Mouse (Mus musculus) frontal cortex, postnatal 25 days (tissue): Measurements from ENCODE around the gene Hes3.
A peak's percentile ranks its signal among the peaks of the same experiment; 100 is the strongest.

Experiments
- DNase-seq, 2 experiments: peaks; one replicate each; pipeline ENCODE4 v3.0.0; 2022; ENCODE audit warnings: low spot score in 2 of 2

Gene Hes3

DNA sequence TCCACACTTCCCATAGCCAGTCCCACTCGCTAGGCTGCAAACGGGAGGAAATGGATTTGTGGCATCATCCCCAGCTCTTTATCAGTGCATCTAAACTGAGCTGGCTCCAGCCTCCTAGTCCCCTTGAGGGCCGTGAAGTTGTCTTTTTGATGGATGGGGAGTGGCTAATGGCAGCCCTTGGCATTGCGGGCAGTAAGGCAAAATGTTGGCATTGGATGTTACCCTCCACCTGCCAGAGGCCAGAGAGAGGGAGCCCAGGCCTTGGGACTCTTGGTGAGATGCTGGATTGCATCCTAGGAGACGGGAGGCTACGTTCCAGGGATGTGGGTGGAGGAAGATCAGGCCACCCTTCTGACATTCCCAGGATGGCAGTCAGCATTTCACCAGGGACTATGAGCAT is 14.5 kb upstream of the Hes3 start:
- DNase-seq, result no peak

DNA sequence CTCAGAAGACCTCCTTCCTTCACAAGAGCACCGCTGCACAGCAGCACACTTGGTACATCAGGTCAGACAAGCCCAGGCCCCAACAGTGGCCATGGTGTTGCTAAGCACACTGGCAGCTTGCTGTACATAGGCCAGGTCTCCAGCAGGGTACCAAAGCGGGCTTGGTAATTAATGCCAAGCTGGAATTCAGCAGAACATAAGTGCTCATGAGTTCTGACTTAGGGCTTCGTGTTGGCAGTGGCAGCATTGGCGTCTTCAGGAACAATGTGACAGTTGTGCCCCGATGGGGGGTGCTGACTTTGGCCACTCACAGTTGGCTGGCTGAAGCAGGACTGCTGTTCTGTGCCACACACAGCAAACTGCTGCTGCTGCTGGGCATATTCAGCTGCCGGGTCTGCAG is 13.2 kb upstream of the Hes3 start:
- no peak for DNase-seq

DNA sequence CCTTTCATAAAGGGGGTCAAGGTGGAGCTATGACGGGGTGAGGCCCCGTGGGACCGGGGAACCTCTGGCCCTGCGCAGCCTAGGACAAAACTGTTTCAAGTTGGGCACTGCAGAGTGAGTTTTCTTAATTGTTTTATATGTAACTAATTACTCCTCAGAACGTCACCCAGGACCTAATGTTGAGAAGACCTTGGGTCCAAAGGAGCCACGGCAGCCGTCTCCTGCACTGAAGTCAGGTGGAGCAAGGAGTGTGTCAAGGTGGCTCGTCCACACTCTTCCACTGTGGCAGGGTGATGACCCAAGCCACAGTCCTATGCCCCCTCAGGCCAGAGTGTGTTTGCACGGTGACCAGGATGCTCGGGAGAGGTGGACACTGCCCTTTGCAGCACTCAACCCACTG is 11.7 kb upstream of the Hes3 start:
- DNase-seq, result no peak

DNA sequence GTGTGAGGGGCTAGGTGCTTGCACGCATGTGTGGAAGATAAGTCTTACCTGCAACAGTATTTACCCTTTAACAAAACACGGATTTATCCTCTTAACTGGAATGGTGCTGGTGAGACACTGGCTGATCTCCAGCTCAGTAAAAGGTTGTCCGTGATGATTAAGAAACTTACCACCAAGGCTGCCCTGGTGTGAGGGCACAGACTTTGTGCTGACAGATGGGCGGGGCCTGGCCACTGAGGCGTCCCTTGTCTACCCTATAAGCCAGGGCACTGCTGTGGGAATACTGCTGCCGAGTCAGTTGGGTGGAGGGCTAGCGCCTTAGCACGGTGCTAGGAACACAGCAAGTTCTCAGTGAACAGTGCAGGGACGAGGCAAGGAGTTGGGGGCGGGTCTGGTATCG is 10.6 kb upstream of the Hes3 start:
- no peak for DNase-seq

DNA sequence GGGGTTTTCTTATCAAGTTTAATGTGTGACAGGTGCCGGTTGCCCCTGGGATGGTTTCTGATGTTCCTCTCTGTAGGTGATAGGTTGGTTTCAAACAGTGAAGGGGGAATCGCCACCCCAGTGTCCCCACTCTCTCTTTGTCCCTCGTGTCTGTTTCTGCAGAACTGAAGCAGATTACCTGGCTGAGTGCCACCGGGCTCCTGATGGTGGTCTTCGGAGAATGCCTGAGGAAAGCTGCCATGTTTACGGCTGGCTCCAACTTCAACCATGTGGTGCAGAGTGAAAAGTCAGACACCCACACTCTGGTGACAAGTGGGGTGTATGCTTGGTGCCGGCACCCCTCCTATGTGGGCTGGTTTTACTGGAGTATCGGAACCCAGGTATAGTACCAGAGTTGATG is 8.9 kb upstream of the Hes3 start:
- DNase-seq, result no peak

DNA sequence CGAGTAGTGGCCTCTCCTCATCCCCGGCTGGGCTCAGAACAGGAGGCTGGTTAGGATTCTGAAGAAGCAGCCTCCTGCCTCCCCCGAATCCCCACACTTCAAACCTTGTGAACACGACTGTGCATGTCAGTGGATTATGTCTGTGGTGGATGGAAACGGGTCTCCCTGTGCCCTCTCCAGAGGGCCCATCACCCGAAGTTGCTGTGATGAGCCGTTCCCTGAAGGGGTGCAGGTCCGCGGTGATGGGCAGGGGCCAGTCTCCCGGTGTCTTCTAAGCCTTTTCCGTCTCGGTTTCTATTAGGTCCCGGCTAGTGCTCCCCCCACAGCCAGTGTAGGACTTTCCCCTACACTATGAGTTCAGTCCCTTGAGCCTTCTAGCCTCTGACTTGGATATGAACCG is 7.4 kb upstream of the Hes3 start:
- DNase-seq, result no peak

DNA sequence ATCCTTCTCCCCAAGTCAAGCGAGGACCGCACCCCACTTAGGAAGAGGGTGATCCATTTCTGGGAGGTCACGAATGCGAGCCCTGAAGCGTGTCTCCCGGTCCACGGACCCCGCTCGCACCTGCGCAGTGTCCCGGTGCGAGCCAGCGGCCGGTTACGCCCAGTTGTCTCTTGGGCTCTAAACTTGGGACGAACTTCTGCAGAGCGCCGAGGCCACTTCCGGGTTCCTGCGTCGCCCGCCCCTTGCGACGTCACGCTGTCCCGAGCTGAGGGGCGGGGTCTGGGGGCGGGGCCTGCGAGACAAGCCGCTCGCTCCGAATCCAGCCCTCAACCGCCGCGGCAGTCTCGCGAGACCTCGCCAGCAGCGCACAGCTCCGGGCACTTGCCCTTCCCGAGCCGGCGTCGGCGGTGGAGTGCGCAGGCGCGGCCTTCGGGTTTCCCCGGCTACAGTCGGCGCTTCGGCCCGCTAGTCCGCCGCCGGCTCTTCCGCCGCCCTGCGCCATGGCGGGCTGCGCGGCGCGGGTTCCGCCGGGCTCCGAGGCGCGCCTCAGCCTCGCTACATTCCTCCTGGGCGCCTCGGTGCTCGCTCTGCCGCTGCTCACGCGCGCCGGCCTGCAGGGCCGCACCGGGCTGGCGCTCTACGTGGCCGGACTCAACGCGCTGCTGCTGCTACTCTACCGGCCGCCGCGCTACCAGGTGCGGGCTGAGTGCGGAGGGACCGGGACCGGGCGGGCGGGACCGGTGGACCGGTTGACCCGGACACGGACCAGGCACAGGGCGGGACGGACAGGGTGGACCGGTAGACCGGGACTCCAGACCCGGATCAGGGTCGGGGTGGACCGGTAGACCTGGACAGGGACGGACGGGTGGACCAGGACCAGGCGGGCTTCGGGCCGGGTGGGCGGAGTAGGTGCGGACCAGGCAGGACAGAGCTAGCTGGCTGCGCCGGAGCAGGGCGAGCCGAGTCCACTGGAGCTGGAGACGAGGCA is 5.7 kb upstream of the Hes3 start, which contains the start of gene Icmt:
Gene Icmt, plus strand, starts transcription at position 354 of the 988 bp plus-strand sequence.
- peak; percentile 97 to 98 for DNase-seq

DNA sequence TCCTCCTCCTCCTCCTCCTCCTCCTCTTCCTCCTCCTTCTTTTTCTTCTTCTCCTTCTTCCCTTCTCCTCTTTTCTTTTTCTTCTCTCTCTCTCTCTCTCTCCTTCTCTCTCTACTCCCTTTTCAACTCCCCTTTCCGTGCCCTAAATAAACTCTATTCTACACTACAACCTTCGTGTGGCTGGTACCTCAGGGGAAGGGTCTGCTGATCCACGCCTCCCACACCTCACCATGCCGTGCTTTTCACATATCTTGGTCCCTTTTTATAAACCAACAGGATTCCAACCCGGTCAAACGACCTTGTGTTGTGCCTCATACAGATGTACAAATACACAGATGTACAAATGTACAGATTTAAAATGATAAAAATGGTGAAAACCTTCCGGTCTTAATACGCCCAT is 4.9 kb upstream of the Hes3 start:
- DNase-seq, result no peak

DNA sequence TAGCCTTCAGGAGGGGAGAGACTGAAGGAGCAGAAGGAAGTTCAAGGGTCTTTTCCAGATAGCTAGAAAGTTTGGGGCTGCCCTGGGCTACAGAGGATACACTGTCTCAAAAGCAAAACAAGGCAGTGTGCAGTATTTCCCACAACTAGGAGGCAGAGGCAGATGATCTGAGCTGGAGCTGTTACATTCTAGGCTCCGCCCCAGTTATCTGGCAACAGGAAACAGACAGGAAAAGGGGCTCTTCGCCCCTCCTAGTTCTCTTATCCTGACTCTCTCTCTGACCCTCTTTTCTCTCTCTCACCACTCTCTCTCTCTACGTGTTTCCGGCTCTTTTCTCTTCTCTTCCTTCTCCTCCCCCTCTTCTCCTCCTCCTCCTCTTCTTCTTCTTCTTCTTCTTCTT is 4.5 kb upstream of the Hes3 start:
- DNase-seq, result no peak

DNA sequence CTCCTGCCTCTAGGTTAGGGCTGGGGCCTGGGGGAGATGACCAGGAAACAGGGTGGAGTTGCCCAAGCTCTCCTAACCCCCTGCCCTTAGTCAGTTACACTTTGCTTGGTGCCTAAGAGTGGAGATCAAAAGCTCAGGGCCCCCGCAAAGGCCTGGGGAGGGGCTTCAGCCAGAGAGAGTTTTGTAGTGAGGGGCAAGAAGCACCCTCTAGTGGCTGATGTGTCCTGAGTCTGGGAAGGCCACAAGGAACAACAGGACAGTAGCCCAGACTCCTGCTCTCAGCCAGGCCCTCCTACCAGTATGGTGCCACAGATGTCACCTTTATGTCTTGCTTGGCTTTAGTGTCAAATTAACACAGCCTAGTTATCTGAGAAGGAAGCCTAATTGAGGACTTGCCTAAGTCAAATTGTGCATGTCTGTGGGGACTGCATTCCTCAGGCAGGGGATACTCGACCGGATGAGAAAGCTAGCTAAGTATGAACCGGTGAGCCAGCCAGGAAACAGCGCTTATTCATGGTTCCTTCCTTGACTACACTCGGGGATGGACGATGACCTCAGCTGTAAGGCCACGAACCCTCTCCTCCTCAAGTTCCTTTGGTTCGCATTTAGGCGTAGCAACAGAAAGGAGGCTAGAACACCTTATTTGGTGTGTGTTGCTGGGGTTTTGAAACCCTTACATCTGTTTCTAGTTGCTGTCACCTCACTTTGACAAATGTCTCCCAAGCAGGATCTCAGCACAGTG is 2.9 kb upstream of the Hes3 start:
- DNase-seq, result no peak

DNA sequence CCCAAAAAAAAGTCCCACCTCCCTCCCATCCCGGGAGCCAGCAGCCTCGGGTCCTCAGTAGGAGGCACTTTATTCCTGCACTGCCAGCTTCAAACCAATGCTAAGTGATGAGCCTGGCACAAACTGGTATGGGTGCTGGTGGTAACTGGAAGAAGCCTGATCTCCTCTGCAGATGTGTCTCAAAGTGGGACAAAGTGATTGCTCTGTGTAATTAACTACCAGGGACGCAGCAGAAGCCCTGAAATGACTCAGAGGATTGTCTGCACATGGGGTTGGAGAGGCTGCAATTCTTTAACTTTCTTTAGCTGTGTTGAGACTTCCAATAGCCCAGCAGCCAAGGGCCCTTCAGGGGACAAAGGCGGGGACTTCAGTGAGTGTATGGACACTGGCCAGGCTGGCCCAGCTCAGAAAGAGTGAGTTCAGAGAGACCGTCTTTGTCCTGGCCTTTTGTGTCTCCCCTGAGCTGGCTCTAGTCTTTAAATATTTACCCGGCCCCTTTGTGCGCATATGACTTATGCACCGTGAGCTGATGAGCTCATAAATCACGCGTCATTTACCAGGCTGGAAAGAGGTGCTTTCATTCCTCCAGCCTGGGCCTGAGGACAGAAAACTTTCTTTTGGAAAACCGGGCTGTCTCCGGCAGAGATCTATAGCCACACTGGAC is 772 bp upstream of the Hes3 start:
- DNase-seq, result no peak

DNA sequence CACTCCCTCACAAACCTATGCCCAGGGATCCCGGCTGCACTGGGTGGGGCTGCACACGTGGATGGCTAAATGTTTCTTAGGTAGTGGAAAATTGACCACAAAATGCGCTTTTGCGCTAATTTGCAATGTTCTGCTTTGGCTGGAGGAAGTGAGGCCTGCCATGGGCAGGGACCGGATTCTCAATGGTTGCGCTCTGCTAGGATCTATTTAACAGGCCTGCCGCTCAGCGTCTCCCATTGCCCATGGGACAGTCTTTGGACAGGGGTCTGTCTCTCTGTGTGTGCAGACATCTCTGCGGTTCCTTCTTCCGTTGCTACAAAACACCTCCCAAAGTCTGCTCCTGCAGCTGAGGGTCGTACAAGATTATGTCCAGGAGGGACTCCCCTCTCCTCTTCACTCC is 471 bp downstream of the Hes3 start:
- no peak for DNase-seq

DNA sequence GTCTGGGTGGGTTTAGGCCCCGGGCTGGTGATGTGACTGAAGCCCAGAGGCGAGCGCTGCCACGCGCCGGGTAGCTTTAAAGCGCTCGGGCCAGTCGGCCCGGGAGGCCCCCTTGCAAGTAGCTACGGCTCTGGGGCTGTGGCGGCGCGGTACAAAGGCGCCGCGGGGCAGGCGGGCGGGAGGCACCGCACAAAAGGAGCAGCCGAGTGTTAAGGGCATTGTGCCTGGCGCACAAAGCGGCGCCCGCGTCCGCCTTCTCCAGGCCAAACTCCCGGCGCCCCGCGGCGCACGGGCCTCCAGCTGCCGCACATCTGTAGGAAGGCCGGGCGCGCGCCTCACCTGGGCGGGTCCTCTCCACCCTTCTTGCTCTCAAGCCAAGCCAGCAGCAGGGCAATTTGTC is 1.1 kb downstream of the Hes3 start:
- DNase-seq, result no peak

DNA sequence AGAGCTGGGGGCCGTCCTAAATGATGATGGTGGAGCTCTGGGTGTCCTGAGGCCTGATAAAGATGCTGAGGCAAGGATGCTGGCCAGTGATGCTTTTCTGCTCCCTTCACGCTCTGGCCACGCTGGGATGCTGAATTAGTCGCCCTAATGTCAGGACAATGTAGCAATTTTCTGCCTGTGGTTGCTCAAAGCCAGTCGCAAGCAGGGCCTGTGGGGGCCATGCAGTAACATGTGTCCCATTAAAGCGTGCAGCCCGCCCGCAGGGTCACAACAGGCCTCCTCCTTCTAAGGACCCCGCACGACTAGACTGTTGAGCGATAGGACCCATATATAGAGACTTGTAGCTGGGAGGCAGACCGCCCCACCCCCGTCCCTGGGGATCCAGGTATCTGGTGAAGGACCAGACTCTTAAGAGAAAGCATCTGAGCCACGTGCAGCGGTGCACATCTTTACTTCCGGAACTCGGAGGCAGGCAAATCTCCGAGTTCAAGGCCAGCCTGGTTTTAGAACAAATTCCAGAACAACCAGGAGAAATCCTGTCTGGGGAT is 3.0 kb downstream of the Hes3 start:
- no peak for DNase-seq

DNA sequence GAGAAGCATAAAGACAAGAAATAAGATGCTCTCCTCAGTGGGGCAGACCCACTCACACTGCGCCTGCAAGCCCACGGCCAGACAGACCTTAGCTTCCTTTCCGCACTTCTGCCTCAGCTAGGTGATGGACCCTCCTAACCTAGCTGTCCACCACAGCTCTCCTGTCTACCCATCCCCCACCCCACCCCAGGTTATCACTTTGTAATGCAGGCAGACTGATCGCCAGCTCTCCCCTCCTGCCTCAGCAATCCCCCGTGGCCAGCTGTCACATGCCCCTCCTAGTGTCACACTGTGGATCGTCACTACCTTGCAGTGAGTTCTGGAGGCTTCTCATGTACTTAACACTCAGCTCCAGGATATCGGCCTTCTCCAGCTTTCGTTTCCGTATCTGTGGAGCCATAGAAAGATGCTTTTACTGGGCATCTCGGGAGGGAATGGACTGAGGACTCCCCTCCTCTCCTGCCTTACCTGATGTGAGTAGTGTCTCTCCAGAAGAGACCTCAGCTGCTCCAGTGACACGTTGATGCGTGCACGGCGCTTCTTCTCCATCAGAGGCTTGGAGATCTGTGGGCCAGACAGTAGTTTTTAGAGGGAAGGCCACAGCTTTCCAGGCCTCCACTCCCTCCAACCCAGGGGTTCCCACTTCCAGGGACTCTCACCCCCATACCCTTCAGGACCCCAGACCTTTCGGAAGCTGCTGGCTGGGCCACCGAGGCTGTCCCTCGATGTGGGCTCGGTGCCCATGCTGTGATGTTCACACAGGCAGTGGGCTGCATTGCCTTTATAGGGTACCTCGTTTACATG is 3.9 kb downstream of the Hes3 start:
- DNase-seq, result no peak

DNA sequence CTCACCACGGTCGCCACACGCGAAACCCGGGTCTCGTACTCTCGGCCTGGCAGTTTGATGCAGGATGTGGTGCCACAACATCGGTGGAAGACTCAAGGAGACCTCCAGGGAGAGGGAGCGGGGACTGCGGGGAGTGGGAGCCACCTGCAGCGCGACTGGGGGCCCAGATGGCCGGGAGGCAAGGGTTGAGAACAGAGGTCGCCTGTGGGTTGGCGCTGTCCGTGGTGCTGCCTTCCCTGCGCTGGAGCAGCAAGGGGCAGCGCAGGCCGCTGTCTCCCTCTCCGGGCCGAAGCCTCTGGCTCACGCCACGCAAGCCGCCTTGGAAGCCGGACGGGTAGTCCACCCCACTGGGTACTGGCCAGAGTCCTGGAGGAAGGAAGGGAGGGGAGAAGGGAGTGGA is 4.6 kb downstream of the Hes3 start:
- no peak for DNase-seq

DNA sequence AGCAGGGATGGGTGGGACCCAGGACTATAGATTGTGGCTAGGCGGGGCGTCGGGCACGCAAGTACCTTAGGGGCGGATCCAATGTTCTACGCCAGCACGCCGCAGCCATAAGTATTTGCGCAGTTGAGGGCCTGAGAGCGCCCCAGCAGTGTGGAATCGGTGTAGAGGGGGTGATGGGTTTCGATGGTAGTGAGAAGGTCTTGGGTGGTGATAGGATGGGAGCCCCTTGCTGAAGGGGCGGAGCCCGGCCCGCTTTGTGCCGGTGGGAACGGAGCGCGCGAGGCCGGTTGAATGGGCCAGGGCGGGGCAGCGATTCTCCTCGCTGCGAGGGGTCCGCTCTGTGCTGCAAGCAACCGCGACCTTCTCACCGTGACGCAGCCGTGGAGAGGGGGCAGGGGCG is 5.3 kb downstream of the Hes3 start:
- no peak for DNase-seq

DNA sequence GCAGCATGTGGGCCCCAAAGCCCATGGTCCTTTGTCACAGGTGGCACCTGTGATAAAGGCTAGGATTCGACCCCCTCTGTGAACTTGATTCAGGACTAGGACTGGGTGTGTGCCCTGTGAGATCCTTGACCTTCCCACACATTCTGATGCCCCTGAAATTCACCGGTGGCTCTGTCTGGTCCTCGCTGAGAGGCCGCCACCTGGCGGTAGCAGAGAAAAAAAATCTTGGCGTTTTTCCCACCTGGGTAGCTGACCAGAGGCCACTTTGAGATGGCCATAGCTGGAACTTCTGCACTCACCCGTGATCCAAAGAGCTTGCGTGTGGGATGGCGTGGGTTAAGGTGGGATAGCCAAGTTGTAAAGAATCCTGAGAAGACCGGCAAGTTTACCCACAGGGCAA is 6.0 kb downstream of the Hes3 start:
- no peak for DNase-seq

DNA sequence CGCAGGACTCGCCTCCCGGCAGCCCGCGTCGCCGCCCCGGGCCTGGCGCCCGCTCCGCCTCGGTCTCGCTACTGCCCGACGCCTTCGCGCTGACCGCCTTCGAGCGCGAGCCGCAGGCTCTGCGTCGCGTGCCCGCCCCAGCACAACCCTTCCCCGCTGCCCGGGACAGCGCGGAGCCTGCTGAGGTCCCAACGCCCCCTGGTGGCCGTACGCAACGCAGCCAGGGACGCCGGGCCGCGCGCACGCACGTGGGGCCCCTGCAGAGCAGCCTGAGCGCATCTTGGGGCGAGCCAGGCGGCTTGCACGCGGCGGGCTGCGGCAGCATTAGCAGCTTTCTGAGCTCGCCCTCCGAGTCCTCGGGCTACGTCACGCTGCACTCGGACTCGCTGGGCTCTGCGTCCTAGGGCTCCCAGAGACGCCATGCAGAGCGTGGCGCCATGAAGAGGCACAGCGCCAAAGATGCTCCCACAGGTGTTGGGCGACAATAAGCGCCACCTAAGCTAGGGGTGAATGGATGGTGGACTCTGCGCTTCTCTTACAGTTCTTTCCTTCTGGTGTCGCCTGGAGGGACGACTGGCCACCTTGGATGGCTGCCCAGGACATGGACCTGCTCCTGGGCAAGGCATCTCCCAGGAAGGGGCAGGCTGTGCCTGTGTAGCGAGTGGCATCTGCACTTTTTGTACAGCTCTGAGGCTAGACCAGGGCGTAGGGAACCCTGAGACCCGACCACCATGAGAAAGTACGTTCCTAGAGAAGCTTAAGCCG is 8.1 kb downstream of the Hes3 start:
- DNase-seq, result peak; percentile 71 to 72

DNA sequence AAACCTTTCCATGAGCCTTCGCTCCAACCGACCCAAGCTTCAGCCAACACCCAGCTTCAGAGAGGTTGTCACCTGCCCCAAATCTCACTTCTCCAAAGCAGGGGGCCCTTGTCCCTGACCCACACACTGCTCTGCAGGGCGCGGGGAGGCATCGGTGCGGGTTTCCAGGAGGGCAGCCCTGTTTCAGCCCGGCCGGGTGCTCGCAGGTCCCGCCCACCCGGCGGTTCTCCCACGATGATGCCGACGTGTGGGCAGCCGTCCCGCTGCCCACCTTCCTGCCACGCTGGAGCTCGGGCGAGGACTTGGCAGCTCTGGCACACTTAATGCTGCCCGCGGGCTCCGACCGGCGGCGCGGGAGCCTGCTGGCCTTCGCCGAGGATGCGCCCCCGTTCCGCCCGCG is 8.7 kb downstream of the Hes3 start:
- DNase-seq, result no peak

DNA sequence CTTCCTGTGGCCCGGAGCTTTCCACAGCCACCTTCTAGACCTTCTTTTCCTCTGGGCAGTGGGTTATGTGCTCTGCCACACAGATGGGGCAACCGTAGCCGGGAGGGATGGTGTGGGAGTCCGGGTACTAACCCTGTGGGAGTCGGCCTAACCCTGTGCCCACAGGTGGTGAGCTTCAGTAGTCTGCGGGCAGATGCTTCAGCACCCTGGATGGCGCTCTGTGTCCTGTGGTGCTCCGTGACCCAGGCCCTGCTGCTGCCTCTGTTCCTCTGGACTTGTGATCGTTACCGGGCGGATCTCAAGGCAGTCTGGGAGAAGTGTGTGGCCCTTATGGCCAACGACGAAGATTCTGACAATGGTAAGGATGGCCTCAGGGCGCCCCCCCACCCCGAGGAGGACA is 9.9 kb downstream of the Hes3 start:
- no peak for DNase-seq
